Comparison of ENCODE assay signal across 26 mouse cellular contexts in genomic region chr14:31681931-31682555, GRCm38 (mm10). TPM values are rescaled to one million over a fixed set of nuclear protein-coding genes. Genes with fewer than 3 reads are reported as not detected.
A peak's percentile ranks its signal among the peaks of the same experiment; 100 is the strongest.
DNase-seq lines count a peak whose midpoint lies in the region; ATAC-seq and TF ChIP-seq lines count a peak whose summit lies in the region.
"Had no signal": no experiment of that assay in that cellular context is flagged by ENCODE, and none has a peak within 500 bp of the region (broad histone marks: within the 10 kb centered on the region; RNA-seq: fewer than 3 reads in every experiment).

No protein-coding gene starts in this region.

- intact Hi-C loops in heart, adult 2 months (cut with DNase I), result no loop called here

- H3K9ac ChIP-seq in hindbrain, postnatal 0 days (replicated peaks; ENCODE audit: low read length), result no peak overlapping the region
- H3K9ac ChIP-seq in hindbrain, embryonic 11.5 days (ENCODE audit: low read depth, low read length), result no peak overlapping the region
- H3K9ac ChIP-seq in lung, embryonic 16.5 days (ENCODE audit: low read length), result no peak overlapping the region
- no peak overlapping the region for H3K9ac ChIP-seq in embryonic facial prominence, embryonic 15.5 days
- no peak overlapping the region for H3K9ac ChIP-seq in heart, adult 2 months (ENCODE audit: low read depth, low read length)
- H3K9ac ChIP-seq: forebrain, embryonic 15.5 days; heart, embryonic 15.5 days; liver, embryonic 12.5 days; midbrain, embryonic 12.5 days had no signal

- no peaks in the 10 kb centered on the region for H3K4me1 ChIP-seq in hindbrain, postnatal 0 days (ENCODE audit: insufficient read depth, low read length)
- H3K4me1 ChIP-seq in hindbrain, embryonic 11.5 days (replicated peaks; ENCODE audit: control insufficient read depth, insufficient read depth, low read length), result no peaks in the 10 kb centered on the region
- H3K4me1 ChIP-seq in lung, embryonic 16.5 days (replicated peaks; ENCODE audit: control insufficient read depth, insufficient read depth, low read length), result peaks cover 5% of the 10 kb centered on the region
- H3K4me1 ChIP-seq in embryonic facial prominence, embryonic 15.5 days, result peaks cover 14% of the 10 kb centered on the region; the same call in 1 of the 2 replicates
- H3K4me1 ChIP-seq in heart, adult 2 months (ENCODE audit: control insufficient read depth, insufficient read depth, low read length), result peaks cover 4% of the 10 kb centered on the region
- H3K4me1 ChIP-seq: midbrain, embryonic 12.5 days had no signal

- H3K4me3 ChIP-seq in hindbrain, postnatal 0 days (ENCODE audit: low read length), result no peak overlapping the region
- H3K4me3 ChIP-seq in hindbrain, embryonic 11.5 days (ENCODE audit: low read depth, low read length), result no peak overlapping the region
- no peak overlapping the region for H3K4me3 ChIP-seq in lung, embryonic 16.5 days (ENCODE audit: low read length)
- H3K4me3 ChIP-seq in embryonic facial prominence, embryonic 15.5 days (replicated peaks), result no peak overlapping the region
- H3K4me3 ChIP-seq in heart, adult 2 months, result no peak overlapping the region
- H3K4me3 ChIP-seq: erythroblast, embryonic 14.5 days; forebrain, embryonic 15.5 days; heart, embryonic 15.5 days; liver, embryonic 12.5 days; midbrain, embryonic 12.5 days had no signal

- no peak for ATAC-seq in hindbrain, postnatal 0 days
- ATAC-seq in hindbrain, embryonic 11.5 days (ENCODE audit: low FRiP score), result no peak
- ATAC-seq in lung, embryonic 16.5 days (ENCODE audit: low read depth), result peak; percentile 63
- ATAC-seq in embryonic facial prominence, embryonic 15.5 days (ENCODE audit: insufficient number of reproducible peaks, low FRiP score, low TSS enrichment, low read depth), result no peak
- ATAC-seq: forebrain, embryonic 15.5 days; liver, embryonic 12.5 days had no signal

- DNase-seq in hindbrain, postnatal 0 days (ENCODE audit: low spot score), result no peak
- no peak for DNase-seq in hindbrain, embryonic 11.5 days (ENCODE audit: low spot score)
- DNase-seq in lung, postnatal 10 days, result no peak
- peak; percentile 39 for DNase-seq in A20 (ENCODE audit: low read depth, low spot score)
- DNase-seq in testis, postnatal 10 days (ENCODE audit: low spot score), result no peak
- no peak for DNase-seq in heart, adult 2 months
- DNase-seq: adrenal gland, postnatal 36 days; cerebellum, adult 9-10 months; embryo, embryonic 11 days; kidney, adult 2 months; kidney, postnatal 14 days; right cerebral cortex, postnatal 4 days had no signal

- no peak for TF ChIP-seq EP300 in heart, adult 2 months (IDR thresholded peaks at IDR 0.05; ENCODE audit: insufficient read depth, low read depth, low read length)

- peak overlapping the region; percentile 59; the same call in 1 of the 2 replicates for H3K27ac ChIP-seq in hindbrain, postnatal 0 days
- H3K27ac ChIP-seq in hindbrain, embryonic 11.5 days (ENCODE audit: low read depth, low read length), result no peak overlapping the region
- H3K27ac ChIP-seq in lung, embryonic 16.5 days (ENCODE audit: low read length), result peak overlapping the region; percentile 87
- peak overlapping the region; percentile 71 for H3K27ac ChIP-seq in embryonic facial prominence, embryonic 15.5 days (replicated peaks)
- no peak overlapping the region; the same call in 1 of the 2 replicates for H3K27ac ChIP-seq in heart, adult 2 months
- H3K27ac ChIP-seq: forebrain, embryonic 15.5 days; heart, embryonic 15.5 days; liver, embryonic 12.5 days; macrophage; midbrain, embryonic 12.5 days had no signal

- no peak overlapping the region for H3K4me2 ChIP-seq in hindbrain, postnatal 0 days (ENCODE audit: low read depth, low read length)
- H3K4me2 ChIP-seq in hindbrain, embryonic 11.5 days (replicated peaks; ENCODE audit: low read depth, low read length), result no peak overlapping the region
- no peak overlapping the region for H3K4me2 ChIP-seq in lung, embryonic 16.5 days (ENCODE audit: low read depth, low read length)
- no peak overlapping the region for H3K4me2 ChIP-seq in embryonic facial prominence, embryonic 15.5 days (replicated peaks)
- H3K4me2 ChIP-seq: forebrain, embryonic 15.5 days; heart, embryonic 15.5 days; liver, embryonic 12.5 days; midbrain, embryonic 12.5 days had no signal

- 41% methylated on average over 5 of the region's 5 CpGs for WGBS in hindbrain, postnatal 0 days
- WGBS in hindbrain, embryonic 11.5 days, result 53% methylated on average over 5 of the region's 5 CpGs
- 24% methylated on average over 5 of the region's 5 CpGs for WGBS in lung, embryonic 16.5 days
- 34% methylated on average over 5 of the region's 5 CpGs for WGBS in embryonic facial prominence, embryonic 15.5 days
- WGBS in heart, adult 2 months, result 49% methylated on average over 5 of the region's 5 CpGs

- TF ChIP-seq POLR2A in heart, adult 2 months (IDR thresholded peaks at IDR 0.05; ENCODE audit: insufficient read depth, low read depth, low read length), result no peak

- H3K9me3 ChIP-seq in hindbrain, postnatal 0 days (ENCODE audit: low read length), result no peaks in the 10 kb centered on the region
- no peaks in the 10 kb centered on the region for H3K9me3 ChIP-seq in hindbrain, embryonic 11.5 days (ENCODE audit: control insufficient read depth, low read length)
- H3K9me3 ChIP-seq in lung, embryonic 16.5 days (ENCODE audit: control insufficient read depth, low read length), result no peaks in the 10 kb centered on the region
- no peaks in the 10 kb centered on the region for H3K9me3 ChIP-seq in embryonic facial prominence, embryonic 15.5 days (replicated peaks)
- H3K9me3 ChIP-seq: forebrain, embryonic 15.5 days; heart, embryonic 15.5 days; liver, embryonic 12.5 days; midbrain, embryonic 12.5 days had no signal

- TF ChIP-seq CTCF in hindbrain, postnatal 0 days (IDR thresholded peaks at IDR 0.05; ENCODE audit: low read depth), result no peak
- TF ChIP-seq CTCF in heart, adult 2 months (IDR thresholded peaks at IDR 0.05), result no peak

- no peaks in the 10 kb centered on the region for H3K27me3 ChIP-seq in hindbrain, postnatal 0 days (ENCODE audit: insufficient read depth, low read length)
- H3K27me3 ChIP-seq in hindbrain, embryonic 11.5 days (ENCODE audit: control insufficient read depth, insufficient read depth, low read length), result no peaks in the 10 kb centered on the region
- H3K27me3 ChIP-seq in lung, embryonic 16.5 days (ENCODE audit: control insufficient read depth, insufficient read depth, low read depth, low read length), result no peaks in the 10 kb centered on the region
- no peaks in the 10 kb centered on the region for H3K27me3 ChIP-seq in embryonic facial prominence, embryonic 15.5 days
- H3K27me3 ChIP-seq in heart, adult 2 months (ENCODE audit: control insufficient read depth, insufficient read depth, low read length), result no peaks in the 10 kb centered on the region
- H3K27me3 ChIP-seq: forebrain, embryonic 15.5 days; heart, embryonic 15.5 days; liver, embryonic 12.5 days; midbrain, embryonic 12.5 days had no signal

- no peaks in the 10 kb centered on the region for H3K79me2 ChIP-seq in heart, adult 2 months (replicated peaks; ENCODE audit: control insufficient read depth, insufficient read depth, low read length)

- no peaks in the 10 kb centered on the region for H3K36me3 ChIP-seq in hindbrain, postnatal 0 days (ENCODE audit: insufficient read depth, low read length)
- H3K36me3 ChIP-seq in hindbrain, embryonic 11.5 days (ENCODE audit: control insufficient read depth, insufficient read depth, low read length), result no peaks in the 10 kb centered on the region
- H3K36me3 ChIP-seq in lung, embryonic 16.5 days (ENCODE audit: control insufficient read depth, insufficient read depth, low read length), result no peaks in the 10 kb centered on the region
- no peaks in the 10 kb centered on the region for H3K36me3 ChIP-seq in embryonic facial prominence, embryonic 15.5 days
- H3K36me3 ChIP-seq in heart, adult 2 months (ENCODE audit: control insufficient read depth, insufficient read depth, low read length), result no peaks in the 10 kb centered on the region
- H3K36me3 ChIP-seq: forebrain, embryonic 15.5 days; heart, embryonic 15.5 days; liver, embryonic 12.5 days; midbrain, embryonic 12.5 days had no signal

RNA-seq across cellular contexts. Expression of gene Hacl1, which starts 41.0 kb away (rescaled TPM):
- 6.3 and 12.8 TPM in 2 replicates for total RNA-seq in hindbrain, postnatal 0 days (2014; rRNA removed)
- 10.9 and 11.3 TPM in 2 replicates for polyA plus RNA-seq in hindbrain, postnatal 0 days (2015; fragmentation: Nextera tagmentation; extraction: Ambion mirVana)
- polyA plus RNA-seq in hindbrain, embryonic 11.5 days (2014; fragmentation: Nextera tagmentation; extraction: Ambion mirVana), result 9.4 and 12.3 TPM in 2 replicates
- polyA plus RNA-seq in lung, embryonic 16.5 days (2015; fragmentation: Nextera tagmentation; extraction: Ambion mirVana), result 11.4 and 12.7 TPM in 2 replicates
- 11.5 and 13.3 TPM in 2 replicates for polyA plus RNA-seq in embryonic facial prominence, embryonic 15.5 days (2015; fragmentation: Nextera tagmentation; extraction: Ambion mirVana)
- 10 to 100 TPM in 1 of 2 experiments, 1 to 10 TPM in 1; 8.2 to 10.1 TPM for total RNA-seq in heart, adult 2 months (2021)
- 10.5 and 11.2 TPM in 2 replicates for polyA plus RNA-seq in heart, adult 2 months (2012; rRNA removed)

RNA-seq across cellular contexts. Expression of gene Btd, which starts 41.2 kb away (rescaled TPM):
- 30.8 and 42.4 TPM in 2 replicates for total RNA-seq in hindbrain, postnatal 0 days (2014; rRNA removed)
- polyA plus RNA-seq in hindbrain, postnatal 0 days (2015; fragmentation: Nextera tagmentation; extraction: Ambion mirVana), result 22.4 and 24.5 TPM in 2 replicates
- polyA plus RNA-seq in hindbrain, embryonic 11.5 days (2014; fragmentation: Nextera tagmentation; extraction: Ambion mirVana), result 17.5 and 18.4 TPM in 2 replicates
- polyA plus RNA-seq in lung, embryonic 16.5 days (2015; fragmentation: Nextera tagmentation; extraction: Ambion mirVana), result 27.8 and 28.6 TPM in 2 replicates
- polyA plus RNA-seq in embryonic facial prominence, embryonic 15.5 days (2015; fragmentation: Nextera tagmentation; extraction: Ambion mirVana), result 33.5 and 33.7 TPM in 2 replicates
- 10 to 100 TPM; 10.7 to 10.8 TPM for total RNA-seq in heart, adult 2 months (2021)
- 19.1 and 29.1 TPM in 2 replicates for polyA plus RNA-seq in heart, adult 2 months (2012; rRNA removed)

RNA-seq across cellular contexts. Expression of gene Gm49387, which starts 41.4 kb away (rescaled TPM):
- not detected in 2 replicates for total RNA-seq in hindbrain, postnatal 0 days (2014; rRNA removed)
- 1.2 TPM in 1 of 2 replicates, not detected in the other for polyA plus RNA-seq in hindbrain, postnatal 0 days (2015; fragmentation: Nextera tagmentation; extraction: Ambion mirVana)
- 0.42 and 1.1 TPM in 2 replicates for polyA plus RNA-seq in hindbrain, embryonic 11.5 days (2014; fragmentation: Nextera tagmentation; extraction: Ambion mirVana)
- 0.45 and 1.6 TPM in 2 replicates for polyA plus RNA-seq in lung, embryonic 16.5 days (2015; fragmentation: Nextera tagmentation; extraction: Ambion mirVana)
- 2.5 and 3.8 TPM in 2 replicates for polyA plus RNA-seq in embryonic facial prominence, embryonic 15.5 days (2015; fragmentation: Nextera tagmentation; extraction: Ambion mirVana)
- under 1 TPM; 0.66 to 0.86 TPM for total RNA-seq in heart, adult 2 months (2021)
- polyA plus RNA-seq in heart, adult 2 months (2012; rRNA removed), result 2.4 TPM in 1 of 2 replicates, not detected in the other
- total RNA-seq: adrenal gland, postnatal 36 days; ES-E14; hematopoietic stem cell, adult 5-6 weeks; layer of hippocampus, postnatal 10 days; left cerebral cortex, postnatal 14 days; neutrophil, adult 5-6 weeks had no signal
- polyA plus RNA-seq: erythroblast, embryonic 14.5 days; gonadal fat pad, adult 2 months; kidney, adult 2 months; macrophage had no signal

Comparison
In these comparisons a context has a peak if more than half of its experiments do, and no peak if none do; other contexts are left out.
1. H3K27ac ChIP-seq: peak in hindbrain, postnatal 0 days (single experiment), lung, embryonic 16.5 days (single experiment) and embryonic facial prominence, embryonic 15.5 days (single experiment); none in hindbrain, embryonic 11.5 days (single experiment) and heart, adult 2 months (single experiment).